Mouse (Mus musculus) fibroblast of lung, adult 2 months (primary cell): ENCODE results near the gene Cdk14.

Source experiments
- DNase-seq: peaks from one replicate; pipeline ENCODE4 v3.0.0-alpha.2; 2011; ENCODE audit warnings: low read depth

Gene Cdk14

DNA sequence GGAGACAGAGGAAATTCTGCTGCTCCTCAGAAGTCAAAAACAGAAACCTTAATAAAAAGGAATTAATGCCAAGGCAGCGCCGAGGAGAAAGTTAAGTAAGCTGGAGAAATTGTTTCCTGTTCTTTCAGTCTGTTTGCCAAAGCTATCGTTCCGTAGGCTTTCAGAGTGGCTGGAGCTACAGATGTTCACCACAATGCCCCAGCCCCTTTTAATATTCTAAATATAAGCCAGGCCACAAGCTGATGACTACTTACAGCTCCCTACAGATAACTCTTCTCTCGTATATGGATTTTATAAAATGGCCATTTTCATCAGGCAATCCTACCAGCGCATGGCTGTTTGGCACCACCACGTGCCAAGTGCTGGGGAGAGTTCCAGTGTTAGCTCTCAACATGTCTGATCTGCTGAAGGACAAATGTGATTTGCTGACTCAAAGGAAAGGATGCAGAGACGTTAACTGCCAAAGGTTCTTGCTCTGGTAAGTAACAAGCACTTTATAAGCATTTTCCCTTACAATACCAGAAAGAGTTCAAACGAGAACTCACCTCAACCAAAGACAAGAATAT lies 106.8 kb downstream of the Cdk14 start:
- no peak for DNase-seq

- no peak for DNase-seq
Measured at GRCm38 (mm10) chr5:5305286-5305685, 114.8 kb downstream of the Cdk14 start.

DNA sequence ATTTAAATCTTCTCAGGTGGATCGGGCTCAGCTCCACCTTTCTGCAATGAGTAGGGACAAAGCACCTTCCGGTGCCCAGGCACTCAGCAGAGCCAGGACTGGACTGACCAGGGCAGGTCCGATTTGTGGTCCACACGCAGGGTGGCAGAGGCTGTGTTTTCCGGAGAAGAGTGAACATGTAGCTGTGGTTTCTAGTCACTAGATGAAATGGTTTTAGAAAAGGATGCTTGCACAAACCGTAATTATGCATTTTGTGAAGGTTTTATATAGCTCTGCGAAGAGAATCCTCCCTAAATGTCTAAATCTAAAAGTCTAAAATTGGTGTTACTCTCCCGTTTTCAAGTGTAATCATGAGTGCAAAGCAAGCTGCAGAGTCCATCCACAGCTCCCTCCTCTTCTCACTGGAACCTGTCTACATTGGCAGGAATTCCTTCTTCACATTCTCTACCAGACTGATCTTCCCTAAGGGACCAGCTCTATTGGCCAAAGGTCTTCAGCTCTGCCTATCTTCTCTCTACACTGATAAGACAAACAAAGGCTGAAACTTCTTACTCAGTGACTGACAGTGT lies 116.9 kb downstream of the Cdk14 start:
- no peak for DNase-seq

- DNase-seq: no peak
Measured at GRCm38 (mm10) chr5:5301571-5302079, 118.5 kb downstream of the Cdk14 start.

GRCm38 (mm10) chr5:5300998-5301397 lies 119.1 kb downstream of the Cdk14 start:
- DNase-seq: no peak

DNA sequence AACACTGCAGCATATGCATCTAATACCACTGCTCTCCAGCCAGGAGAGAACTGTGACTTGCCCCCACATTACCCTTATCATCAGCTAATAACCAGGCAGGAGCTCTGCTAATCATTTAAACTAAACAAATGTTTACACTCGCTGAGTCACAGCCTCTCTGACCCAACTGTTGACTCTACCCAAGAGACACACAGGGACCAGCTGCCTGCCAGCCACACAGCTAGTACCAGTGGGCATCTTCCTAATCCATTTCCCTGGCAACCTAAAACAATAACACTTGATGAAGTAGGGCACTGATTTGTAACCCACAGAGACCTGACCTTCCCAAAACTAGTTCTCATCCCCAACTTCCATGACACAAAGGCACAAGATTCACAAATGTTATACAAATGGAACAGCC lies 119.8 kb downstream of the Cdk14 start:
- no peak for DNase-seq

DNA sequence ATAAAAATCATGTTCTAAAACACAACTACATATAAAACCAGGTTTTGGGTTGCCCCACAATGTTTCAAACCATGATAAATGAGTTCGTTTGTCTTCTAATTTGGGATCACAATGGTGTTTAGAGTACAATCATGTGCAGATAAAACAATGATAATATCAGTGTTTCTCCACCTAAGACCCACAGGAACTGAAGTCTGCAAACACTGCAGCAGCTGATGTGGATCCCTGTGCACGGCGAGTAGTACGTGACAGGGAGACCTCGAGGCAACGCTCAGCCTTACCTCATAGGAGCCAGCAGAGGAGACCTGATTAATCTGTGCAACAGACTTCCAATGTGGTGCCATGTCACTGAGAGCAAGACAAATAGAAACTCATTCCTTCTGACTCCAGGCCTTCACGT lies 122.9 kb downstream of the Cdk14 start:
- no peak for DNase-seq

- no peak for DNase-seq
Measured at GRCm38 (mm10) chr5:5296773-5297172, 123.3 kb downstream of the Cdk14 start.

GRCm38 (mm10) chr5:5292830-5293542 lies 127.1 kb downstream of the Cdk14 start:
- DNase-seq: no peak

DNA sequence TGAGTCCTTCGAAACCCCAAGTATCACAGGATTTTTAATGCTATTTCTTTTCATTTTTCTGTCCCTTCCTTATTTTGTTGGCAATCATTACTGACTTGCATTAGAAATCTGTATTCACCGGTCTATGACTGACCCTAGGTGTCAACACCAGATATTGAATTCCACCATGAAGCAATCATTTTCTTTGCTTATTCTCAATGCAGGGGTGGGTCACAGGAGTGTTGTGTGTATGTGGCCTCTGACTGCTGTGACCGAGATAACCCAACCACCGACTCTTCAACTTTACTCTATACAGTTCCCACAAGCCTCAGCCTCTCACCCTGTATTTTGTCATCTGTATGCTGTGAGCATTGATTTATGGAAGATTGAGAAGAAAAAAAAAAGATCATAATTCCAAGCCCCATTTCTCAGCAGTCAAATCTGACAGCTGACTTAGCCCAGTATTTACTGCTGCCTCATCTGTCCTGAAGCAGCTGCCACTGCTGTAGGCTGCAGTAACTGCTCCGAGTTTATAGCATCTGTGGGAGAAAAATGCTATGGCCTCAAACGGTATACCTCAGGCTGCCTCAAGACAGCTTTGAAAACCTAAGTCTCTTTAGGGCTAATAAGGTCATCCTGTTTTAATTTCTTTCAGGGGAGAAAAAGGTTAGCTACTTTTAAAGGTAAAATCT lies 128.7 kb downstream of the Cdk14 start:
- no peak for DNase-seq

- DNase-seq: no peak
Measured at GRCm38 (mm10) chr5:5290714-5291113, 129.4 kb downstream of the Cdk14 start.

- DNase-seq: no peak
Measured at GRCm38 (mm10) chr5:5285876-5286275, 134.2 kb downstream of the Cdk14 start.

DNA sequence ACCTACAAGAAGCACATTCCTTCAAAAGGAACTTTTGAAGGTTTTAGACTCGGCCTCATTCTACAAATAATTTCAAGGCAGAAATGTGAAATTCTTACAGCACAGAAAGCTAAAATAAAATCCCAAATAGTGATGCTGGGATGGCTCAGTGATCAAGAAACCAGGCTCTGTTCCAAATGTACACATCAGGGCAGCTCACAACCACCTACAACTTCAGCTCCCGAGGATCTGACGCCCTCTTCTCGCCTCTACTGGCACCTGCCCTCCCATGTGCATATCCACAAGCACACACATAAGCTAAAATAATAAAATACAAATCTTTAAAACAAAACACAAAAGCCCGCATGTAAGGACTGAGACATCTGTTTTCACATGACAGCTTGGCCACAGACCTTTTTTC lies 135.6 kb downstream of the Cdk14 start:
- DNase-seq: no peak

- no peak for DNase-seq
Measured at GRCm38 (mm10) chr5:5283756-5284430, 136.2 kb downstream of the Cdk14 start.

DNA sequence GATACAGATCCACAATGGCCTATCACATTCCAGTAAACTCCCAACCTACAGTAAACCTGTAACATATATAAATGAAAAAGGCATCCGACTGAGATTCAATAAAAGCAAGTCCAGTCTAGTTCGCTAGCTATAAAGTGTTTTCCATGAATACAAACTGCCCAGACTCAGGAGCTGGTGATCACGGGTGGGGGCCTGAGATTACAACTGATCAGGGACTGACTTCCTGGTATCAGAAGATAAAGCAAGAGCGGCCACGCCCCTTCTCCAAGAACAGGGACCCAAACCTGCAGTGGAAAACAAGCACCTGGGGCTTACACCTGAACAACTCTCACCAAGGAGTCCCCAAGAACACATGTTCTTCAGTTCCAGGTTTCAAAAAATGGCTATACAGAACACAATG lies 137.7 kb downstream of the Cdk14 start:
- no peak for DNase-seq

- DNase-seq: no peak
Measured at GRCm38 (mm10) chr5:5275321-5275720, 144.8 kb downstream of the Cdk14 start.

- no peak for DNase-seq
Measured at GRCm38 (mm10) chr5:5274318-5274717, 145.8 kb downstream of the Cdk14 start.

DNA sequence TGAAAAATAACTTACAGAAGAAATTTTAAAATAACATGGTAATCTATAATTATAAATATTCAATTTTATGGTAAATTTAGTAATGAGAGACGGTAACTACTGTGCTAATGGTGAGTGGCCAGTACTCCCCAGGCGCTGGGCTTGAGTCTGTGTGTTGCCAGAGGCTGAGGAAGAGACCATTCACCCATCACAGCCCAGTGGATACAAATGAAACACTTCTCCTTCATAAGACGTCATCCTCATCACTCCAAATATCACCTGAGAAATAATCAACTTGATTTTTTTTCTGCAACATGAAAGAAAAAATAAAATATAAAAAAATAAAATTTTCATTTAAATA lies 153.4 kb downstream of the Cdk14 start:
- no peak for DNase-seq

- DNase-seq: no peak
Measured at GRCm38 (mm10) chr5:5265861-5266786, 154.0 kb downstream of the Cdk14 start.

DNA sequence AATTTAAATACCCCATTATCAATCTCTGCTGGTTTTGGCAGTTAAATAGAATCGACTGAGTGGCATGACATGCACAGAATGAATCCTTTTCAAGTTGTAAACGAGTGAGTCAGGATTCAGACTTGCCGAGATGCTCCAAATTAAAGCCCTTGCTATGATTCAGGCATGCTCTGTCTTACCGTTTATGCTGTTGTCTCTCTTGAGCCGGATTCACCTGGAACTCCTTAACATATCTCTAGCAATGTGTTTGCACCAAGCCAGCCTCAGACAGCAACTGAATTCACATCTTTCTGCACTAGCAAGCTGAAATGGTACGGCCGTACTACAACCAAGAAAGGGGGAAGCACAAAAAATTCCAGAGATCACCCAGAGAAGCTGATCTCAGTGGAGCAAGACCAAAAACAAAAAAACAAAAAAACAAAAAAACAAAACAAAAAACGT lies 154.7 kb downstream of the Cdk14 start:
- DNase-seq: no peak

GRCm38 (mm10) chr5:5264712-5265111 lies 155.4 kb downstream of the Cdk14 start:
- no peak for DNase-seq
